Mouse (Mus musculus) mouse trophoblast stem cell (cell line): ENCODE measurements around the gene Ghrhr.

Source experiments
- in situ Hi-C, 2 experiments: fragments of 300-500 bp; cut with MseI, MboI; formaldehyde crosslinking; loops; 2 replicates in 1 of 2; 3 replicates in 1 of 2; pipeline ENCODE4 v1.15.1; 2025

Gene Ghrhr

DNA sequence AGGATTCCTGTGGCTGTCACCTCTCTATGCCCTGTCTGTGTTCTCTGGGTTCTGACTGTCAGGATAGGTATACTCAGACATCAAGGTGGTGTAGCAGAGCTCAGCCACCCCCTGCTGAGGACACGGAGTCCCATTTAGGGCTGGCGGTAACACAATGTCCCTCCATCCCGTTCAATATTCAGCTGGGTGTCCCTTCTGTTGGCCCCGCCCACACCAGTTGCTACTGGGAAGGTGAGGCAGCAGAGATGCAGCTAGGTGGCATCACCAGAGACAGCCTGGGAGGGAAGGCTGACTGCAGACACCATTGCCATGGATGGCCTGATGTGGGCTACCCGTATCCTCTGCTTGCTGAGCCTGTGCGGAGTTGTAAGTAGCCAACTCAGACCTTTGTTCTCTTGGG is at the start of gene Ghrhr:
Gene Ghrhr, plus strand, starts transcription at position 220 of the 400 bp plus-strand sequence.
- in situ Hi-C loops: no loop called here

DNA sequence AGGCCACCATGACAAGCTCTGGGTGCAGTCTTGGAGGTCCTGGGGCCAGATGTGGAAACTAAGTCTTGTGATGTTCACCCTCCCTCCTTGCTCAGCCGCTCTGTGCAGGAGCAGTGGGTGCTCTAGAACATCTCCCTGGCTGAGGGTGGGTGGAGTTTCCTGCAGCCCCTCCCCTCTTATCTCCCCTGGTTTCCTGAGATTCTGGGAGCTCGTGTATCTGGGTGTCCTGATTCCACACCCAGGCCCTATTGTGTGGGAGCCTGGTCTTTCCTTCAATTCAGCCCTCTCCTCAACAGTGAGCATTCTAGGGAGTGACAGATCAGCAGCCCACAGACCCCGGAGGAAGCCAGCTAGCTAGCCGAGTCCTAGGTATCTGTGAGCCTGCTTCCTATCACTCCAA is 49.8 kb upstream of the Ghrhr start:
- in situ Hi-C loops: no loop called here

DNA sequence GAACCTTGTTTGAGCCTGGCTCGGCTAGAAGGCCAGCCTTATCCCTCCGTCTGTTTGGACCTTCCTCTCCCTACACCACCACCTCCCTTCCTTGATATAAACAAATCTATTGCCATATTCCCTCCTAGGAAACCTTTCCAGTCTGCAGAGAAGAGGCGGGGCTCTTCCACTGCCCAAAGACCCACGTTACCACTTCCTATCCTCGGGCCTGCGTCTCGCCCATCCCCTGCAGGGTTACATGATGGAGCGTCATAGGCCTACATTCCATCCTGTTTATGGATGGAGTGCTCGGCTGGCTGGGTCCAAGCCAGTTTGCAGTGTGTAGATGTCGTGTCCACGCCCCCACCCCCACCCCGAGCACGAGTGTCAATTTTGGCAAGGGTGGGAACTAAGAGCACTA is 48.8 kb upstream of the Ghrhr start:
- in situ Hi-C loops: no loop called here

DNA sequence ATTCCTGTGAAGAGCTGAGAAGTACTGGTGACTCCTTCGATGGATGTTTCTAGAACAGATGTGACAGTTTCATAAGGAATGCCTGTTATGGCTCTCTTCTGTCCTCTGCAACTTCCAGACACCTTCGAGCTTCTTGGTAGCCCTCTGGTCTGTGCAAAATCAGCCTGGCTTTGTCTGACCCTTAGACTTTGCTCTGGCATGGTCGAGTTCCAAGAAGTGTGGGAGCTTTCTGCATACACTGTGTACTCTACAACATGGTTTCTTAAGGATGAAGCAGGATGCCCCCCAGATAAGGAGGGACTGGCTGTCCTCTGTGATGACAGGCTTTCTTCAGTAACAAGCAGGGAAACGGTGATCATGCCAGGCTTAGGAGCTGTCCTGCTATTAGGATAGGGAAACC is 47.9 kb upstream of the Ghrhr start:
- in situ Hi-C loops: no loop called here

DNA sequence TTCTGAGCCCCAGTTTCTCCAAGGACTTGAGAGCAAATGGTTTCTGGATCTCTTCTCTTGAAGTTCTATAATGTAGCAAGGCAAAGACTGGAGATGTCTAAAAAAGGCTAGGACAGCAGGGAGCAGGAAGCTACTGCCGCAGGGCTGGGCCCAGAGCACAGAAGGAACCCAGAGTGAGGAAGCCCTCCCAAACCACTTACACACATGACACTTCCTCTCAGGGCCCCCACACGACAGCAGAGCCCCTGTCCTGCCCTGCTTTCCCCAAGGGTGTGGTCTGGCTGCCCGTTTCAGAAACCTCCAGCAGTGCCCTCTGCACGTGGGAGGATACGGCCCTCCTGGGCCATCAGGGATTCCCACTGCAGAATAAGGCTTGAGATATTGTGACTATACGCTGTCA is 44.8 kb upstream of the Ghrhr start:
- in situ Hi-C loops: no loop called here

DNA sequence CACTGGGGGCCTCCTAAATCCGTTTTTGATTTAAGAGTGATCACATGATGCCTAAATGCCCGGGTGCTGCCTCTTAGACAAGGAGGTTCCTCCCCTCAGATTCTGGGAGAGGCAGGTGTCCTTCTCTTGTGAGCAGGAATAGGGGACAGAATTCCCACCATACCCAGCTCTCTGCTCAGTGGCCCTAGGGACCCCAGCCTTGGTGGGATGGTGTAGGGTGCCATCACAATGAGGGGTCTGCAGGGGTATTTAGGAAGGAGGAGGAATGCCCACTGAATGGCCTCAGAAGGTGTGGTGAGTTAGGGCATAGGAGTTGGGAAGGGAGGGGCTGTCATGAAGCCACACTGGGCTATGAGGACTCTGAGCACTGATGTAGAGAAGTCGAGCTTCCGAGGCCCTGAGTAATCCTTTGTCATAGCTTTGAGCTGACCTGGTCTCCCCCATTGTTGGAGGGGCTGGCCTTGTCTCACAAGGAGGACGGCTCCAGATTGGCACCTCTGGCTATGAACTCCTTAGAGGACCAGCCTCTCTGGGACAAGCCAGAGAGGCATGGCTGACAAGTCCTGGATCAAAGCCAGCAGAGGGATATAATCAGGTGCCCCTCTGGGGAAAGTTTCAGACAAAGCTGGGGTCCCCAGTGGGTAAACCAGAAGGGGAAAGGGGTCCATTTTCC is 43.9 kb upstream of the Ghrhr start:
- in situ Hi-C loops: no loop called here

DNA sequence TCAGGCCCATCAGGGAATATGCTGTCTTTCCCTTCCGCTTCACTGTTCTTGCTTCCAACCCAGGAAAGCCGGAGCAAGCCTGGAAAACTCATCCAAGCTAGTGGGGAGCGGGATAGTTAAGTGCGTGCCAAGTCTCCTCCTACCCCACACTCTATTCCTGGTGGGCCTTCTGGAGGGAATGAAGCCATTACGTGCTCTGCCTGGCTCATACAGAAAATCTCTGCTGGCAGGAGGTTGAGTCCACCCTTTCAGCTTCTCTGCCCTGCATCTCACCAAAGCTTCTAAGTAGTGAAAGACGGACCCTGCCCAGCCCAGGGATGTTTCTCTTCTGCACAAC is 43.4 kb upstream of the Ghrhr start:
- in situ Hi-C loops: no loop called here

DNA sequence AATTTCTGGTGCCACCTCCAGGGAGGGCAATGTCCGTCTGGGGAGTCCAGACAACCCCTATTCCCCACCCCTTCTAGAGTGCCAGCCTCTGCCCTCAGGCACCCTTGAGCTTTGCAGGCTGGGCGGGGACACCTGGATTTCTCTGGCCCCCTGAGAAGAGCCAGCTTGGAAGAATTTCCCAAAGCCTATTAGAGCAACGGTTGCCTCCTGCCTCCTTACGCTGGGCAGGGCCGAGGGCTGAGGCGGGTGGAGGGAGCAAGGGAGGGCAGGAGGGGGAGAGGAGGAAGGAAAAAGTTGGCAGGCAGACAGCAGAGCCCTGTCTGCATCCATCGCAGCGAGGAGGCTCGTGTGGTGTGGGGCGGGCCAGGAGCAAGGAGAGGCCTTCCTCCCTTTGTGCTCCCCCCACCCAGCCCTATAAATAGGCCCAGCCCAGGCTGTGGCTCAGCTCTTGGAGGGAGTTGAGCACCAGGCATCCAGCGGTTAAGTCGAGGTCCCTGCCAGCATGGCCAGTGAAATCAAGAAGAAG is 40.0 kb upstream of the Ghrhr start, which contains the start of gene Aqp1:
Gene Aqp1, plus strand, starts transcription at position 444 of the 526 bp plus-strand sequence.
- in situ Hi-C loops: no loop called here

DNA sequence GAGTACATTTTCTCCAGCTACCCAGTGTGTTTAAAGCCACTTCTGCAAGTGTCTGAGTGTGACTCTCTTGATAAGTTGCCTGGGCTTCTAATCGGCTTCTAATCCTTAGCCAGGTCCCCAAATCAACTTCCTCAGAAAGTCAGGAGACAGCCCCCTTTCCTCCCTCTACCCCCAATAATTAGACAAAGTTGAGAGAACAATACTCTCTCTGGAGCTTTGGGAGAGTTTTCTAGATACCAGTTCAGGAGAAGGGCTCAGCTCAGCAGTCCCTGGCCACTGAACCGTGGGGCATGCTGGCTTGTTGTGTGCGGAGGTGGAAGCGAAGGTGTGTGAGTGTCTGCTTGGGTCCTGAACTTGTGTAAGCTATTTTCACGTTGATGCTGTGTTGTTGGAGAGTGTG is 38.9 kb upstream of the Ghrhr start:
- in situ Hi-C loops: no loop called here

DNA sequence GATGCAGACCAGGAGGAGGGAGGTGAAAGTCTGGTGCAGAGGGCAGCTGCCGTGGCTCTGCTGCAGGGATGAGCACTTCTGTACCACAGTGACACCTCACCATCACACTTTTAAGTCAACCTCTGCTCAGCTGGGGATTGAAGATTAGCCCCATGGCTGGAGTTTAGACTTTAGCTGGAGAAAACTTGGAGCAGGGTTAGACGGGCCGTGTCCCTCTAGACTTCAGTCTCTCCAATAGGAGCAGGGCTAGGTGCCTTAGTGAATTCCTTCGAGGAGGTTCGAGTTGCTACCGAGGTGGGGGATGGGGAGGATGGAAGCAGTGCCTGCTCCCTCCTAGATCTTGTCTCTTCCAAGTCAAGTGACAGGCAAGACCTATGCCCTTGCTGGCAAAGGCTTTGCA is 38.0 kb upstream of the Ghrhr start:
- in situ Hi-C loops: no loop called here

DNA sequence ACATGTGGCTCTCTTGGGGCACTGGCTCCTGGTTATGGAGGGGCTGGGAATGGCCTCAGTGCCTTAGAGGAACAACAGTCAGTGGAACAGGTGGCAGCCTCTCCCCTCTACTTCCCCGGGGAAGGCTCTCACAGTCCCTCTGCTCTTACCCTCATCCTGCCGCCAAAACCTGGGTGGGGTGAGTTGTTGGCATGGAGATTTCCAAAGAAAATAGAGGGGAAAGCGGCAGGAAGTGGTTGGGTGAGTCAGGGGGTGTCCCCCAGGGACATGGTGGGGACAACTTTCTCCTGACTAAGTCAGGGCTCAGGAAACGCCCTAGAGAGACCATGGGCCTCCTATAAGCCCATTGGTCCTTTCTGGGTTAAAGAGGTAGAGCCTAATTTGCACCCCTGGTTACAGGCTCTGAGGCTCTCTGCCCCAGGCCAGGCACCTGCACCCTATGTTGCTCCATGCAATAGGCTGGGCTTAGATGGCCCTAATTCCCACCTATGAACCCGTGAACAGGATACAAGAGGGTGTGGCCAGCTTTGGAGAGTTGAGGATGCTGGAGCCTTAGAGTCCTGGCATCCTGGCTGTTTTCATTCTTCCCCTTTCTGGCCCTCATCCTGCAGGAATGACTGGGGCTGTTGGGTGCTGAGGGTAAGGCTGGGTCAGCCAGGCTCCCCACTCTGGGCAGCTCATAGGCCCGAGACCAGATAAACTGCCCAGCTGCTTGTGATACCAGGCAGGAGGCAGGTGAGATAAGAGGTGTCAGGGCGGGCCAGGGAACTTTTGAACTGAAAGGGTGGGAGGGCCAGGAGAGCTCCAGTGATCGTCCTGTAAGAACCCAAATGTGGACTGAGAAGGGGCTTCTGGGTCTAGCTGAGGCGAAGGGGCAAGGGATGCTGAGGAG is 36.9 kb upstream of the Ghrhr start:
- in situ Hi-C loops: no loop called here

DNA sequence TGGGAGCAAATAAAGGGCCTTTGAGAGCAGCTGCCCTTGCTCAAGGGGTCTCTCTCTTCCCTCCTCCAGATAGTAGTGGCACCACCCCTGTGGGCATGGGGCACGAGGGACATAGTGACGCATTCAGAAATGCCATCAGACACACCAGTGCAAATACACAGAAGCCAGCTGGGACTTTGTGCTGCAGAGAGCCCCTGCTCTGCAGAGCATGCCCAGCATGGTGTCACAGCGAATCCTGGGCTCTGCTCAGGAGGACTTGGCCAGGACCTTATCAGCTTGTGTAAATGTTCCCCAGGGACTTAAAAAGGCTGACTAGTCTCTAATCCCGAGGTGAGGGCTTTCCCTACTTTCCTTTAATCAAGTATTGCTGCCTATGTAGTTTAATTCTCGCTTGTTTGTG is 34.4 kb upstream of the Ghrhr start:
- in situ Hi-C loops: no loop called here

DNA sequence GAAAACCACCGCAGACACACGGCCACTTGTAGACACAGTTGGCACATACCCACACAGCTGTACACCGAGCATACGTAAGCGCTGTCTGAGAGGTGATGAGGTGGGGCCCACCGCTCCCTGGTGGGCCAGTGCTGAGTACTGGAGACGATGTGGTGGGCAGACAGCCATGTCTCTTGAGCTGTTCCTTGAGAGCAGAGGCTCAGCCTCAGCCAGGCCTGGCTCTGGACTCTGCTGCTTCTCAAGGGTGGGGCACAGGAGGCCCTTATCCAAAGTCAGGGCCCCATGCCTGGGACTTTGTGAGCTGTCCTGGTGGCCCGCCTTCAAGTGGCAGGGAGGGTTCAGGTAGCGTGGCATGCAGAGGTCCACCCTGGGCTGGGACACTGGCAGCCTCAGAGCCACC is 33.8 kb upstream of the Ghrhr start:
- in situ Hi-C loops: no loop called here

DNA sequence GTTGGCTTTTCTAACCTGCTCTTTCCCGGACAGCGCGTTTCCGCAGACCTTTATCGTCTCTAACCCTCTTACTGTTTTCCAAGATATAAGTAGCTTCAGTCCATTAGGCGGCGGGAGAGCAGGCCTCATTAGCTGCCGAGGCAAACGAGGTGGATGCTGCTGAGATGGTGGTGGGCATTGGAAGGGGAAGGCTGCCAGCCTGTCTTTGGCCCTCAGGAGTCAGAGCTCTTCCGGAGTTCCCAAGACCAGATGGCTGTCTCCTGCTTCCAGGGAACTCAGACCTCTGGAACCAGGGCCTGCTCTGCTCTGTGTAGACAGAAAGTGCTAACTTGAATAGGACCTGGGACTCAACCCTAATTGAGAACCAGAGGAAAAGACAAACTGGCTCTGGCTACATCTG is 32.6 kb upstream of the Ghrhr start:
- in situ Hi-C loops: no loop called here

DNA sequence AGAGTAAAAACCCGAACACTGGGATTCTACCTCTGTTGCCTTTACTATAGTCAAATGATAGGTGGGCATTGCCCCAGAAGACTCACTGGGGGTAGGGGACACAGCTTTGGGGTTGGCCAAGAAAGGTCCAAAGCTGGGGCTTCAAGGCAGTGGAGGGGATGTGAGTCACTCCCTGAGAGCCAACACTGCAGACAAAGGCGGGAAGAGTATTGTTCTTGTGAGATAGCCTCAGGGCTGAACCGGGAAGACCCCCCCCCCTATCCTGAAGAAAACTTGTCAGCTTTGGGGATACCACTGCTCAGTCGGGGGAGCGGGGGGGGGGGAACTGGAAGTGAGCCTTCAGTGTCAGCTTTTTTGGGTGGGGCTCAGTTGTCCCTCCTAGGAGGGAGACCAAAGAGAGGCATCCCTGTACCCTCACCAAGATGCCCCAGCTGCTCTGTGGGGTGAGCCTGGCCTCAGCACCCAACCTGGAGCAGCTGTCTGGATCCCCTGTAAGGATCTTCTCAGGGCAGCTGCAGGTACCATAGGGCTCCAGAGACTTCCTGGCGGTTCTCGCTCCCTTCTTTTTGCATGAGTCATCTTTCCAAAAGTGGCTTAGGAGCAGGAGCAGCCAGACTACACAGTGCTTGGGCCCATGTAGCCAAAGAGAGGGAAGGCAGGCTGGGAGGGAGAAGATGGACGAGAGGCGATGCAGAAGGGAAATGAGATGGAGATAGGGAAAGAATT is 31.6 kb upstream of the Ghrhr start:
- in situ Hi-C loops: no loop called here

DNA sequence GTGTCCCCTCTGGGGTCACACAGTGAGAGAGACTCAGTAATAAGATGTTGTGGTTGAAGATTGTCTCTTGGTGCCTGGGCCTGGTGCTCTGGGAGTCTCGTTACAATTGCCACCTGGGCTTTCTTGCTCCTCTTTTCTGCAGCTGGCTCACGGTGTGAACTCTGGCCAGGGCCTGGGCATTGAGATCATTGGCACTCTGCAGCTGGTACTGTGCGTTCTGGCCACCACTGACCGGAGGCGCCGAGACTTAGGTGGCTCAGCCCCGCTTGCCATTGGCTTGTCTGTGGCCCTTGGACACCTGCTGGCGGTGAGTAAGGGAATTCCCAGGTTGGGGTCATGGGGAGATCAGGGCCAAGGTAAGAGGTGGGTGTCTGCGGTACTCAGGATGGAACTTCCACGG is 30.8 kb upstream of the Ghrhr start:
- in situ Hi-C loops: no loop called here

DNA sequence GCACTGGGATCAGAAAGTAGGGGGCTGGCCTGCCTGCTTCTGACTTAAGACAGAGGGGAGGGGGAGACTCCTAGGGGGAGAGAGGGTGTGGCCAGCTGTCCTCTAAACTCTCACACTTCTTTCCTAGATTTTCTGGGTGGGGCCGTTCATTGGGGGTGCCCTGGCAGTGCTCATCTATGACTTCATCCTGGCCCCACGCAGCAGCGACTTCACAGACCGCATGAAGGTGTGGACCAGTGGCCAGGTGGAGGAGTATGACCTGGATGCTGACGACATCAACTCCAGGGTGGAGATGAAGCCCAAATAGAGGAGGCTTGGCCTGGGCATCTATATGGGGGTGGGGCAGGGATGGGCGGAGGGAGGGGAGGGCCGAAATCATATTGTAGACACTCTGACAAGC is 29.6 kb upstream of the Ghrhr start:
- in situ Hi-C loops: no loop called here

DNA sequence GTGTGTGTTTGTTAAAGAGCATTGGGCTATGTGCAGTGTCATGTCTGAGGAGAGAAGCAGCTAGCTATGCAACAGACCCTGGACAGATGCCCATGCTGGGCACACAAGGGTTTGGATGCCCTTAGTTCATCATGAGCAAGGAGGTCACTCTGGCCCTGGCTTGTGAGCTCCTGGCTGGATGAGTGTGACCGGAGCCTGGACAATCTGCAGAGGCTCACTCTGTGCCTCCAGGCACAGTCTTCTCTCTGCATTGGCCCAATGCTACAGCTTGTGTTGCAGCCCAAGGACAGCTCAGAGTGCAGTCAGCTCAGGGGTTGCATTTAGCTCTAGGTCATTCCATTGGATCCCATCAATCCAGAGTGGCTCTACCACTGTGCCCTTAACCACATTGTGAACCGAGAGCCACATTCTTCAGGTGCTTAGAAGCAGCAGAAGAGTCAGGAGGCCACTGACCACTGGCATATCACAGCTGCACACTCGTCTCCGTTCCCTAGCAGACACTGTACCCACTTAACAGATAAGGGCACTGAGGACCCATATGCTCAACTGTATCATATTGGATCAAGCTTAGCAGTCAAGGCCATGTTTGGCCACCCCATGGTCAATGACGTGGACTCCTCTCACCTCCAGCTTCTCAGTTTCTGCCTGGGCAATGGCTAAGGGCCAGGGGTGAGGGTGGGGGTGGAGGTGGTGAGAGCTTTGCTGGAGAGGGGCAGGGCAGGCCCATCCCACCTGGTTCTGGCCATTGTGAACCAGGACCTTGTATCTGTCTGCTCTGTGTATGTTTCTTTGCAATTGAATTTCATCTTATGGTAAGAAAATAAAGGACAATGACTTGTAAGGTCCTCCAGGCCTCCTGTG is 28.2 kb upstream of the Ghrhr start:
- in situ Hi-C loops: no loop called here

DNA sequence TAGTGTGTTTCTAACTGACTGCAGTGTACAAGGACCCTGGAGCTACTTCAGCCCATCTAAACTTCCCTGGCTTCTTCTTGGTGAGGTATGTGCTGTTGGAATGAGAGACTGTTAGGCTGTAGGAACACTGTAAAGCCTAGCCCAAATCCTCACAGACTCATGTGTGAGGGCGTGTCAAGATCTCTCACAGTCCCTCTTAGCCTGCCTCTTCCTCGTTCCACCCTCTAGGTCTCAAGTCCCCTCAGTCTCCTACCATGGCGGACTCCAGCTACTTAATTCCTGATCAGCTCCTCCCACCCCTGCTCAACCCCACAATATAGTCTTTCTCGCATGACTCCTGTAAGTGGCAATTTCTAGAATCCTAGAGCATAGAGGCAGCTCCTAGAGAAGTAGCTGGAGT is 26.9 kb upstream of the Ghrhr start:
- in situ Hi-C loops: no loop called here

DNA sequence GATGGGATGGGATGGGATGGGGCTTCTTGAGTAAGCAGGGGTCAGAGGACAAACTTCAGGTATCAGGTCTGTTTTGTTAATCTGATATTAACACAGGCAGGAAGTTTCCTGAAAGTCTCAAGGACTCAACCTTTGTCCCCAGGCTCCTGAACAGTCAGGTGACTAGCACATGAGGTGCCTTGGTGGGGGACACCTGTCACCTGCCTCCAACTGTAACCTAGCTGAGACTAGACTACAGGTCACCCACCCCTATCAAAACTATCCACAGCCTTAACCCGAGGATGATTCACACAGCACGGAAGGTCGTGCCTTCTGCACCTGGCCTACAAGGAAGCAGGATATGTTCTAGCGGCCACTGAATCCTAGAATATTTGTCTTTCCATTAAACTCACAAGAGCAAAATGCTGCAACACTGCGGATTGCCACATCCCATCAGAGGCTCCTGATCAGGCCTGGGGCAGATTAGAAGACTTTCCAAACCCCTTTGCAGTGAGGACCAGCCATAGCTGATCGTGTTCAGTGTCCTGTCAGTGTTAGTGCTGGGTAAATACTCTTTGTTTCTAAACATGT is 25.6 kb upstream of the Ghrhr start:
- in situ Hi-C loops: no loop called here

DNA sequence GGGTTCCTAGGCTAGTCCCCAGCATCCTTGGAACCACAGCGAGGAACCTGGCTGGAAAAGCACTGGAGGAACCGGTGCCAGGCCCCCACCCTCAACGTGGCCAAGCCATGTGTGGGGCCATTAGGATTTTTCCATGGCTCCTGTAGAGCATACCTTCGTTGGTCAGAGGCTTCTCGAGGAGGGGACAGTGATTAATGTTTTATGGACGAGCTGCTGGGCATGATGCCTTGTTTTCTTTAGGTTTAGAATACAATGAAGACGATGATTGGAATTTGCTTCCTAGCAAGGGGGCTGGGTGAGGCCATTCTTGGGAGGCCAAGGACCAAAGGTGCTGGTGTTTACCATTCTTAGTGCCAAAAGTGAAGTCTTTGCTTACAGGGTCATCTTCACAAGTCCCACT is 24.4 kb upstream of the Ghrhr start:
- in situ Hi-C loops: no loop called here
